Mouse (Mus musculus) left cerebral cortex, adult 8-10 months (tissue): Measurements from ENCODE around the gene Gm20431. TPM values are rescaled to one million over a fixed set of nuclear protein-coding genes. Genes with fewer than 3 reads are reported as not detected.

Experiments used
- DNase-seq, 2 experiments: peaks; one replicate each; pipeline ENCODE4 v3.0.0; 2022; ENCODE audit warnings: low spot score in 2 of 2
- total RNA-seq, 4 experiments: library from RNA; stranded (reverse); gene quantifications; 2 replicates each; pipeline ENCODE4 v1.2.4; 2022

Gene Gm20431
- total RNA-seq, 4 experiments from 2014 or later: 26.0 to 42.5 (median 32.6) TPM

- DNase-seq: peak; percentile 57 to 71
Observed at GRCm38 (mm10) chr2:167688498-167689451, 27.5 kb upstream of the Gm20431 start, which contains the start of gene Cebpb. Cebpb (plus strand) TSS chr2:167688915.

GRCm38 (mm10) chr2:167688126-167688497 is 26.8 kb upstream of the Gm20431 start:
- DNase-seq: peak in 1 of 2 experiments; percentile 60

- peak in 1 of 2 experiments; percentile 42 for DNase-seq
Observed at GRCm38 (mm10) chr2:167687651-167688101, 26.4 kb upstream of the Gm20431 start.

GRCm38 (mm10) chr2:167687250-167687586 is 25.9 kb upstream of the Gm20431 start:
- no peak for DNase-seq

- no peak for DNase-seq
Observed at GRCm38 (mm10) chr2:167686382-167687249, 25.3 kb upstream of the Gm20431 start.

- no peak for DNase-seq
Observed at GRCm38 (mm10) chr2:167685865-167686264, 24.6 kb upstream of the Gm20431 start.

GRCm38 (mm10) chr2:167685137-167685536 is 23.8 kb upstream of the Gm20431 start:
- peak; percentile 85 to 100 for DNase-seq

- no peak for DNase-seq
Observed at GRCm38 (mm10) chr2:167683721-167684120, 22.4 kb upstream of the Gm20431 start.

GRCm38 (mm10) chr2:167680657-167681056 is 19.4 kb upstream of the Gm20431 start:
- DNase-seq: no peak

- peak; percentile 51 to 76 for DNase-seq
Observed at GRCm38 (mm10) chr2:167679902-167680430, 18.7 kb upstream of the Gm20431 start.

GRCm38 (mm10) chr2:167678600-167678999 is 17.3 kb upstream of the Gm20431 start:
- no peak for DNase-seq

GRCm38 (mm10) chr2:167675120-167675909 is 14.0 kb upstream of the Gm20431 start:
- no peak for DNase-seq

- no peak for DNase-seq
Observed at GRCm38 (mm10) chr2:167672212-167672685, 11.0 kb upstream of the Gm20431 start.

GRCm38 (mm10) chr2:167671101-167671633 is 9.9 kb upstream of the Gm20431 start:
- DNase-seq: no peak

GRCm38 (mm10) chr2:167669398-167669797 is 8.1 kb upstream of the Gm20431 start:
- no peak for DNase-seq

- no peak for DNase-seq
Observed at GRCm38 (mm10) chr2:167668426-167668825, 7.1 kb upstream of the Gm20431 start.

- no peak for DNase-seq
Observed at GRCm38 (mm10) chr2:167665972-167666713, 4.8 kb upstream of the Gm20431 start.

- DNase-seq: no peak
Observed at GRCm38 (mm10) chr2:167662713-167663112, 1.4 kb upstream of the Gm20431 start.

GRCm38 (mm10) chr2:167660611-167660971 is 705 bp downstream of the Gm20431 start:
- DNase-seq: no peak
